In the genomic region with DNA sequence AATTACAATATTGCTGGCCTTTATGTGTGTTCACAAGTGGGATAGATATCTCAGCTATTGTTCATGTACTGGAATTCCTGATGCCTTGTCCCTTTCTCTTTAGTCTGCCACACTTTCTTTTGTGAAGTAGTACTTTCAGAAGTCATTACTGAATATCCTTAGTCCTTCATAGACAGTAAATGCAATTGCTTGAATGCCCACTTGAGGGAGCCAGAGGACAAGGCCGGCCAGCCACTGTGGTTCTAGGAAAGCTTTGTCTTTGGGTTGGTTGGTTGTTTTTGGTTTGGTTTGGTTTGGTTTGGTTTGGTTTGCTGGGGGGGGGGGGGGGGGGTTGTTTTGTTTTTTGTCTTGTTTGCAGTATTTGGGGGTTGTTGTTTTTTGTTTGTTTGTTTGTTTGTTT, we compare ENCODE assay signal across 9 mouse cellular contexts. TPM values are rescaled to one million over a fixed set of nuclear protein-coding genes. Genes with fewer than 3 reads are reported as not detected.
DNase-seq lines count a peak whose midpoint lies in the region; ATAC-seq and TF ChIP-seq lines count a peak whose summit lies in the region.
"Had no signal": no experiment of that assay in that cellular context is flagged by ENCODE, and none has a peak within 500 bp of the region (broad histone marks: within the 10 kb centered on the region; RNA-seq: fewer than 3 reads in every experiment).

No protein-coding gene starts in this region.

- H3K36me3 ChIP-seq in intestine, embryonic 14.5 days (ENCODE audit: control insufficient read depth, insufficient read depth, low read length), result no peaks in the 10 kb centered on the region
- H3K36me3 ChIP-seq in intestine, embryonic 15.5 days, result no peaks in the 10 kb centered on the region
- no peaks in the 10 kb centered on the region for H3K36me3 ChIP-seq in forebrain, embryonic 15.5 days
- H3K36me3 ChIP-seq in hindbrain, embryonic 16.5 days (ENCODE audit: control insufficient read depth, insufficient read depth, low read length), result no peaks in the 10 kb centered on the region
- no peaks in the 10 kb centered on the region for H3K36me3 ChIP-seq in midbrain, postnatal 0 days (ENCODE audit: insufficient read depth, low read length)

- no peak overlapping the region for H3K4me3 ChIP-seq in intestine, embryonic 14.5 days (ENCODE audit: low read depth, low read length)
- no peak overlapping the region for H3K4me3 ChIP-seq in intestine, embryonic 15.5 days (replicated peaks)
- H3K4me3 ChIP-seq in forebrain, embryonic 15.5 days, result no peak overlapping the region
- no peak overlapping the region for H3K4me3 ChIP-seq in hindbrain, embryonic 16.5 days (ENCODE audit: low read length)
- H3K4me3 ChIP-seq in midbrain, postnatal 0 days (ENCODE audit: low read depth, low read length), result no peak overlapping the region
- H3K4me3 ChIP-seq: megakaryocyte, embryonic 14.5 days had no signal

- no peak; the same call in 1 of the 2 replicates for ATAC-seq in intestine, embryonic 14.5 days (replicated peaks; ENCODE audit: low FRiP score, low TSS enrichment, low read depth)
- no peak for ATAC-seq in intestine, embryonic 15.5 days
- ATAC-seq in forebrain, embryonic 15.5 days (replicated peaks), result peak; percentile 54; the same call in 1 of the 2 replicates
- ATAC-seq in hindbrain, embryonic 16.5 days, result peak; percentile 79
- ATAC-seq in midbrain, postnatal 0 days (ENCODE audit: low FRiP score), result peak; percentile 57; the same call in 1 of the 2 replicates

- peak; percentile 88 for DNase-seq in intestine, embryonic 14.5 days (ENCODE audit: low spot score)
- DNase-seq in c-Kit-positive CD71-positive TER-119-negative erythroid progenitor cells, embryonic 14.5 days (ENCODE audit: low read depth), result peak; percentile 78
- peak; percentile 63 to 75 for DNase-seq in left cerebral cortex, postnatal 36 days (ENCODE audit: low spot score in 2 of 2)
- peak; percentile 86 for DNase-seq in midbrain, postnatal 0 days (ENCODE audit: low spot score)
- peak; percentile 82 to 89 for DNase-seq in spleen, postnatal 10 days (ENCODE audit: low spot score in 2 of 2)

- no peaks in the 10 kb centered on the region for H3K4me1 ChIP-seq in intestine, embryonic 14.5 days (replicated peaks; ENCODE audit: control insufficient read depth, insufficient read depth, low read length)
- no peaks in the 10 kb centered on the region for H3K4me1 ChIP-seq in intestine, embryonic 15.5 days (replicated peaks)
- 0 out of 2 replicates have a peak, but pooled peaks cover 3% of the 10 kb centered on the region for H3K4me1 ChIP-seq in forebrain, embryonic 15.5 days
- H3K4me1 ChIP-seq in hindbrain, embryonic 16.5 days (ENCODE audit: control insufficient read depth, insufficient read depth, low read depth, low read length), result no peaks in the 10 kb centered on the region
- H3K4me1 ChIP-seq in midbrain, postnatal 0 days (ENCODE audit: insufficient read depth, low read length), result no peaks in the 10 kb centered on the region; the same call in 1 of the 2 replicates

- H3K27me3 ChIP-seq in intestine, embryonic 14.5 days (replicated peaks; ENCODE audit: control insufficient read depth, insufficient read depth, low read length), result no peaks in the 10 kb centered on the region
- no peaks in the 10 kb centered on the region for H3K27me3 ChIP-seq in intestine, embryonic 15.5 days (replicated peaks)
- H3K27me3 ChIP-seq in forebrain, embryonic 15.5 days, result no peaks in the 10 kb centered on the region
- no peaks in the 10 kb centered on the region for H3K27me3 ChIP-seq in hindbrain, embryonic 16.5 days (replicated peaks; ENCODE audit: control insufficient read depth, insufficient read depth, low read length)
- no peaks in the 10 kb centered on the region for H3K27me3 ChIP-seq in midbrain, postnatal 0 days (ENCODE audit: insufficient read depth, low read length)
- H3K27me3 ChIP-seq: megakaryocyte, embryonic 14.5 days had no signal

- H3K9ac ChIP-seq in intestine, embryonic 14.5 days (ENCODE audit: low read length), result no peak overlapping the region
- no peak overlapping the region for H3K9ac ChIP-seq in intestine, embryonic 15.5 days
- no peak overlapping the region for H3K9ac ChIP-seq in forebrain, embryonic 15.5 days (replicated peaks)
- H3K9ac ChIP-seq in hindbrain, embryonic 16.5 days (ENCODE audit: low read depth, low read length), result no peak overlapping the region
- H3K9ac ChIP-seq in midbrain, postnatal 0 days (replicated peaks; ENCODE audit: low read length, poor library complexity, severe bottlenecking), result no peak overlapping the region

- H3K4me2 ChIP-seq in intestine, embryonic 14.5 days (ENCODE audit: low read length), result no peak overlapping the region
- no peak overlapping the region for H3K4me2 ChIP-seq in intestine, embryonic 15.5 days (replicated peaks)
- no peak overlapping the region for H3K4me2 ChIP-seq in forebrain, embryonic 15.5 days (replicated peaks)
- no peak overlapping the region for H3K4me2 ChIP-seq in hindbrain, embryonic 16.5 days (ENCODE audit: low read length)
- H3K4me2 ChIP-seq in midbrain, postnatal 0 days (ENCODE audit: low read depth, low read length, poor library complexity, severe bottlenecking), result no peak overlapping the region

- WGBS in intestine, embryonic 14.5 days, result 0% methylated on average over 1 of the region's 1 CpGs
- 0% methylated on average over 1 of the region's 1 CpGs for WGBS in intestine, embryonic 15.5 days
- WGBS in forebrain, embryonic 15.5 days, result 0% methylated on average over 1 of the region's 1 CpGs
- 0% methylated on average over 1 of the region's 1 CpGs for WGBS in hindbrain, embryonic 16.5 days
- 0% methylated on average over 1 of the region's 1 CpGs for WGBS in midbrain, postnatal 0 days

- intact Hi-C loops in left cerebral cortex, postnatal 36 days (cut with DNase I), result loop anchor here (1.0 to 10.0 kb wide), 3 partner anchors 73 to 279 kb away; no protein-coding TSS in a partner anchor

- no peak overlapping the region for H3K27ac ChIP-seq in intestine, embryonic 14.5 days (ENCODE audit: low read depth)
- H3K27ac ChIP-seq in intestine, embryonic 15.5 days, result no peak overlapping the region
- no peak overlapping the region for H3K27ac ChIP-seq in forebrain, embryonic 15.5 days (replicated peaks)
- H3K27ac ChIP-seq in hindbrain, embryonic 16.5 days (ENCODE audit: low read depth, low read length), result no peak overlapping the region
- no peak overlapping the region for H3K27ac ChIP-seq in midbrain, postnatal 0 days (ENCODE audit: low read depth, low read length)

- no peaks in the 10 kb centered on the region for H3K9me3 ChIP-seq in intestine, embryonic 14.5 days (ENCODE audit: control insufficient read depth, low read length)
- H3K9me3 ChIP-seq in intestine, embryonic 15.5 days, result no peaks in the 10 kb centered on the region
- no peaks in the 10 kb centered on the region for H3K9me3 ChIP-seq in forebrain, embryonic 15.5 days
- no peaks in the 10 kb centered on the region for H3K9me3 ChIP-seq in hindbrain, embryonic 16.5 days (ENCODE audit: control insufficient read depth, low read length)
- H3K9me3 ChIP-seq in midbrain, postnatal 0 days (ENCODE audit: low read length), result no peaks in the 10 kb centered on the region
- H3K9me3 ChIP-seq: megakaryocyte, embryonic 14.5 days had no signal

- peak; percentile 96 for TF ChIP-seq CTCF in midbrain, postnatal 0 days (IDR thresholded peaks at IDR 0.05)

RNA-seq across cellular contexts. Expression of gene Incenp, which starts 16.6 kb away (rescaled TPM):
- polyA plus RNA-seq in intestine, embryonic 14.5 days (2014; fragmentation: Nextera tagmentation; extraction: Ambion mirVana), result 84.8 and 85.3 TPM in 2 replicates
- polyA plus RNA-seq in intestine, embryonic 15.5 days (2015; fragmentation: Nextera tagmentation; extraction: Ambion mirVana), result 87.6 and 88.9 TPM in 2 replicates
- 51.9 and 62.4 TPM in 2 replicates for polyA plus RNA-seq in forebrain, embryonic 15.5 days (2015; fragmentation: Nextera tagmentation; extraction: Ambion mirVana)
- 26.0 and 30.4 TPM in 2 replicates for polyA plus RNA-seq in hindbrain, embryonic 16.5 days (2015; fragmentation: Nextera tagmentation; extraction: Ambion mirVana)
- total RNA-seq in left cerebral cortex, postnatal 36 days (2021), result 10 to 100 TPM; 24.7 to 30.7 TPM
- 11.0 and 20.0 TPM in 2 replicates for total RNA-seq in midbrain, postnatal 0 days (2014; rRNA removed)
- polyA plus RNA-seq in midbrain, postnatal 0 days (2015; fragmentation: Nextera tagmentation; extraction: Ambion mirVana), result 13.3 and 13.8 TPM in 2 replicates

Comparison
In these comparisons a context has a peak if more than half of its experiments do, and no peak if none do; other contexts are left out.
1. ATAC-seq: peak in forebrain, embryonic 15.5 days (single experiment), hindbrain, embryonic 16.5 days (single experiment) and midbrain, postnatal 0 days (single experiment); none in intestine, embryonic 14.5 days (single experiment) and intestine, embryonic 15.5 days (single experiment).
2. Peak in every context shown above with its lines, with median percentiles within 50 percentile points of each other: DNase-seq.